Mouse (Mus musculus) embryonic fibroblast, embryonic 13.5 days (primary cell): ENCODE data around the gene Map4k3. TPM values are rescaled to one million over a fixed set of nuclear protein-coding genes. Genes with fewer than 3 reads are reported as not detected.
A peak's percentile ranks its signal among the peaks of the same experiment; 100 is the strongest.

ENCODE experiments used
- H3K27ac ChIP-seq: 2 replicates; pipeline ENCODE4 v1.5.1; 2012; ENCODE audit warnings: low read length, control low read depth, inconsistent platforms; ENCODE audit not compliant: insufficient read depth
- H3K4me1 ChIP-seq: 2 replicates; pipeline ENCODE4 v1.6.1; 2011; ENCODE audit warnings: low read length; ENCODE audit not compliant: control insufficient read depth, insufficient read depth
- H3K4me3 ChIP-seq: 2 replicates; pipeline ENCODE4 v1.5.1; 2011; ENCODE audit warnings: mild to moderate bottlenecking, control low read depth, low read length; ENCODE audit not compliant: insufficient read depth
- CTCF ChIP-seq: IDR thresholded peaks from 2 replicates; pipeline ENCODE4 v1.5.1; 2011; ENCODE audit warnings: mild to moderate bottlenecking, control low read depth, low read length, moderate library complexity, borderline replicate concordance; ENCODE audit not compliant: insufficient read depth
- POLR2A ChIP-seq: IDR thresholded peaks from 2 replicates; pipeline ENCODE4 v1.6.1; 2011; ENCODE audit warnings: low read depth, mild to moderate bottlenecking, control low read depth, low read length, moderate library complexity
- polyA plus RNA-seq: library from polyadenylated mRNA; stranded (reverse); fragments of >200 nt; gene quantifications from 2 replicates; pipeline ENCODE4 v1.2.4, GENCODE M21; 2011; ENCODE audit warnings: low read depth; ENCODE audit not compliant: missing spikeins, insufficient read length

Gene Map4k3
- polyA plus RNA-seq, 1 experiment, result 100 TPM

DNA sequence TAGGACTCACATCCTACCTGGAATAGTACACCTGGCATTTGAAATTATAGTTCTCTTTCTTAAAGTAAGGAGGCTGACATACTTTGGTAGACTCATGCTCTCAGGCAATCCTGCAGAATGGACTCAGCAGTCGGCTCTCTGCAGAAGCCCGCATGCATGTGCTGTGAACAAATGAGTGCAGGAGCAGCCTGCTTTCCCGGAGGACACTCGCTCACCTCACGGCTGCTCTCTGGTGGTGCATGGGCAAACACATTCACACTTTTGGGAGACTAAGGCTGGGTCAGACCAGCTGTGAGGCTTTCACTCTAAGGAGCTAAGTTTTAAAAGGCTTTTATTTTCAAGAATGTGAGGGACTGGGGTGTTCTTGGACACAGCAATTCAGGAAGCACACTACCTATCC lies 109.4 kb downstream of the Map4k3 start:
- TF ChIP-seq POLR2A (no peak), CTCF (no peak)
- Histone ChIP-seq H3K4me3 (no peak overlapping the region), H3K27ac (no peak overlapping the region)

DNA sequence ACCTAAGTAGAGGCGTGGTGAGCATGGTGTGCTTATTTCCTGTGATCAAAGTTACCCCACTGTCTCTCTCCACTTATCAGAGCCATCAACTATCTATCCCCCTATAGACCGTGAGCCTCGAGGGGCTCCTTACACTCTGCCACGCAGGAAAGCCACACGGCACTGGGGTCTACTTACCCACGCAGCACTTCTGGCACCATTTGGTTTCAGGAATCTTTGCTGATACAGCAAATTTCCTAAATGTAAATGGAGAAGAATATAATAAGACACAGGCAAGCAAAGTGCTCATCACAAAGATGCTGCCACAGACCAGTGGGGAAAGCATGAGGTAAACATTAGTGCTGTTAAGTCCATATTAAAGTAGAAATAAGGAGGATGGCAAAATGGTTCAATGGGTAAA lies 124.5 kb downstream of the Map4k3 start:
- no peak for TF ChIP-seq CTCF
- TF ChIP-seq POLR2A, result no peak
- H3K4me3 ChIP-seq, result no peak overlapping the region
- H3K4me1 ChIP-seq, result no peaks in the 10 kb centered on the region
- H3K27ac ChIP-seq, result no peak overlapping the region

More for the DNA sequence above, 109.4 kb downstream of the Map4k3 start:
- H3K4me1 ChIP-seq, result no peaks in the 10 kb centered on the region

DNA sequence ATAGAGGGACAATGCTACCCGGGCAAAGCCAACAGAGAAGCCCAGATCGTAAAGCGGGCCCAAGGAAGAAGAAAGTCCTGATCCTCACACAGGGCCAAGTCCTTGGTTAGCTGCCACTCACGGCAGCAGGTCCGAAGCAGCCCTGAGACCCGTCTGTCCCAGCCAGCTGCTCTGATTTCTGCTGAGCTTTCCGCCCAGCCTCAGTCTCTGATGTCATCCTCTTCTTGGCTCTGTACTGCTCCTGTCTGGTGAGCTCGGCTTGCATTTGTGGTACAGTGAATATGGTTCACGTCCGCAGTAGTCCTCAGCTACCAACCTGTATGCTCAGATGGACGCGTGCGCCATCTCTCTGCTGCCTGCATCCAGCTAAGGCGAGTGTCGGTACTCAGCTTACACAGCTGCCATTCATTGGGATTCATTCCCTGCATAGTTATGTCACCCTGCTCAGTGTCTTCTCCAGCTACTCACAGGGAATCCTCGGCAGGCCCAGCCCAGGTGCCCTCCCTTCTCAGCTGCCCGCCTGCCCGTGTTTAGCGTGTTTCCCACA lies 125.1 kb downstream of the Map4k3 start:
- TF ChIP-seq CTCF (no peak), POLR2A (no peak)
- Histone ChIP-seq H3K4me3 (no peak overlapping the region), H3K4me1 (no peaks in the 10 kb centered on the region), H3K27ac (no peak overlapping the region)

DNA sequence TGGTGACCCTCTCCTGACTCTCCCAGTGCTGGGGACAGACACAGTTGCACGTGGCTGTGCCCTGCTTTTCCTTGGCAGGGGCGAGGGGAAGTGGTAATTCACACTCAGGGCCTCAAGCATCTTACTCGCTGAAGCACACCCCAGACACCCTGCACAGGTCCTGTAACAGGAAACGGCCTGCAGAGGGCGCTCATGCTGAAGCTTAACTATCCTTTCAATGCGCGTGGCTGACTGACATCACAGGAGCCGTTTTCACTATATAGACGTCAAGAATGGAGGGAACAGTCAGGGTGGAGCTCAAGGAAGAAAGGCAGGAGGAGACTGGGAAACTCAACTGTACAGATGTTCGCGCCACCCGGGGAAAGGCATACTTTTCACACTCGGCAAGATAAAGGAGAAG lies 126.9 kb downstream of the Map4k3 start:
- H3K27ac ChIP-seq, result no peak overlapping the region
- no peaks in the 10 kb centered on the region for H3K4me1 ChIP-seq
- H3K4me3 ChIP-seq, result no peak overlapping the region
- TF ChIP-seq POLR2A (no peak), CTCF (peak; percentile 18; the same call in 1 of the 2 replicates)

DNA sequence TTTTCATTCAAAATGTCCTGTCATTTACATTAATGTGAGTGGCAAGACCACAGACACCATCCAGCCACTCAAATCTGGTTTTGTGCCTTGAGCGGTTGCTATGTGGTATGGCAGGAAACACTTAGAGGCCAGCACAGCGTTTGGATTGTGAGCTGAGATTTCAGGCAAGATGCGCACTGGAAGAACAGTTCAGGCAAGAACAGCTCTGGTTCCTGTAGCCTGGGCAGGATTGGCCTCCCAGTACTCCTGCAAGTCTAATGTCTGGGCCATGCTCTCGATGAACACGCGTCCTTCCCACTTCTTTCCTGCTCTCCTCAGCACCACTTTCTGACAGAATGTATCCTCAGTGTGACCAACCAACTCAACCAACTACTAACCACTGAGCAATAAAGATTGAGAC lies 145.2 kb downstream of the Map4k3 start:
- H3K4me1 ChIP-seq, result no peaks in the 10 kb centered on the region
- TF ChIP-seq POLR2A, result no peak
- TF ChIP-seq CTCF, result no peak
- no peak overlapping the region for H3K27ac ChIP-seq
- H3K4me3 ChIP-seq, result no peak overlapping the region

DNA sequence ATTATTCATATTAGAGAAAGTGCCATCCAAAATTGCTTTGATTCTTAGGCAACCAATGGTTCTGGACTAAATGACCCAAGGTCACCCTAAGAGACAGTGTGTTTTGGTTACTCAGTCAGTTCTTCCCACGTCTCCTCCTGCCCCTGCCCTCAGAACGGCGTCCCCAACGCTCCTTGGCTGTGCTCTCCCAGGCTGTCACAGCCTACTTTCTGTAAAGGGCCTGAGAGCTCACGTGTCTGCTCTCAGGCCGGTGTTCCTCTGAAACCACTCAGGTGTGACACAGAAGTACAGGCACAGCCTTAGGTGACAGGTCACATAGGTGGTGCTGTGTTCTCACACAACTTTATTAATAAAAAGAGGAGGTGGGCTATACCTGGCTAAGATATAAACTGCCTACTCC lies 148.4 kb downstream of the Map4k3 start:
- H3K4me3 ChIP-seq, result no peak overlapping the region
- H3K27ac ChIP-seq, result no peak overlapping the region
- TF ChIP-seq POLR2A (no peak), CTCF (no peak)
- H3K4me1 ChIP-seq, result no peaks in the 10 kb centered on the region

DNA sequence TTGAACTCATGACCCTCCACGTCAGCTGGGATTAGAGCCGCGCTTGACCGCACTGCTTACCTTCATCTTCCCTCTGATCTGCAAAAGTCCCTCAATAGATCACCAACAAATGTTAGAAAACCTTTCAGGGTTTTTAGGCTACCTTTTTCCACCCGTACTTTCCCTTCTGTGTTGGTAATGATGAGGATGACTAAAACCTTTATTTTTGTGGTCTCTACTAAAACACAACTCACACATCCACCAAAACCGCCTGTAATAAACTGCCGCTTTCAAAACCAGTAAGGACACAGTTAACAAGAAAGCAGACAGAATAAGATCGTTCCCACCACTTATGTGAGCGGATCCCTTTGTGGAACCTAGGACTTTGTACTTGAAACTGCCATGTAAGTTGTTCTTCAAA lies 149.2 kb downstream of the Map4k3 start:
- H3K27ac ChIP-seq, result no peak overlapping the region
- no peak for TF ChIP-seq POLR2A
- TF ChIP-seq CTCF, result no peak
- no peaks in the 10 kb centered on the region for H3K4me1 ChIP-seq
- H3K4me3 ChIP-seq, result no peak overlapping the region

DNA sequence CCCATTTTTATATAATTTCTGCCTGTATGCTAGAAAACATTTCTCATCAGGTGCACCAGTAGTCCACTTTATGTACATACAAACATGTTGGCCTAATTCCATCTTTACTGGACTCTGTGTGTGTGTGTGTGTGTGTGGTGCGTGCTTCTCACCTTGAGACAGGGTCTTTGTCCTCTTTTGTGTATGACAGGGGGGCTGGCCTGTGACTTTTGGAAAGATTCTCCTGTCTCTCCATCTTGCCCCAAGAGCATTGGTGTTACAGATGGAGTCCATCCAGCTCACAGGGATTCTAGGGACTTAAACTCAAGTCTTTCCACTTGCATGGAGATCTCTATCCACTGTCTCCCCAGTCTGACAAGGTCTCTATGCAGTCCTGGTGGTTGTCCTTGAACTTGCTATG lies 150.2 kb downstream of the Map4k3 start:
- Histone ChIP-seq H3K4me3 (no peak overlapping the region), H3K27ac (no peak overlapping the region), H3K4me1 (no peaks in the 10 kb centered on the region)
- TF ChIP-seq CTCF (no peak), POLR2A (no peak)

DNA sequence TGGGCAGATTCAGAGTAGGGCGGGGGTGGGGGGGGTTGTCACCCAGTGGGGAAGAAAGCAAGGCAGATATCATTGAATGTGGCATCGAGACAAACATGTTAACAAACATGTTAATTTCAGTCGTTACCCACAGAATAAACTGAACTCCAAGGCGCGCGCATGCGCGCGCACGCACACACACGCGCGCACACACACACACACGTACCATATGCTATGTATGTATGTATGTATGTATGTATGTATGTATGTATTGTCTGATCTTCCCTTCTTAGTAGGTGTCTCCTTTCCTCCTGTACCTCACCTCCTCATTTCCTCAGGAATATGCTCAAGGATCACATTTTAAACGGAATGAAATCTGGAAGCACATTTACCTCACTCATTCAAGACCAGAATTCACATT lies 150.6 kb downstream of the Map4k3 start, which contains the start of gene Cdkl4:
TSS of gene Cdkl4 (minus strand) at position 175 of the 400 bp plus-strand sequence.
- TF ChIP-seq POLR2A (no peak), CTCF (no peak)
- H3K4me3 ChIP-seq, result no peak within 1 kb of the TSS
- no peaks in the 10 kb centered on the region for H3K4me1 ChIP-seq
- no peak within 1 kb of the TSS for H3K27ac ChIP-seq

DNA sequence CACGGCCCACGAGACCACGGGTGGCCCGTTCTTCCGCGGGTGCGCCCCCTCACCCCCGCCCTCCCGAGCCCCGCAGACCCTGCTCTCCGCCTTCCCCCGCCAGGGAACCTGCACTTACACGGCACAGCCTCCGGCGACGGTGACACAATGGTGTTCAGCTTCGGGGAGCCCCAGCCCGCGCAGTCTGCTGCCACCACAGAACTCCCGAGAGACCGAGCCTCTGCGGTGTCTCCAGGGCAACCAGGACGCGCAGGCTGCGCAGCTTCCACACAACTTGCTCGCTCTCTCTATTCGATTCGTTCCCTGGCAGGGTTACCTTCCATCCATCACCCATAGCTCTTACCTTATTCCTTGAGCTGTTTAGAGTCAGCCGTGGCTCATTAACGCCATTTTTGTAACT lies 151.1 kb downstream of the Map4k3 start:
- TF ChIP-seq POLR2A (no peak), CTCF (no peak)
- Histone ChIP-seq H3K4me3 (no peak overlapping the region), H3K4me1 (no peaks in the 10 kb centered on the region), H3K27ac (no peak overlapping the region)

DNA sequence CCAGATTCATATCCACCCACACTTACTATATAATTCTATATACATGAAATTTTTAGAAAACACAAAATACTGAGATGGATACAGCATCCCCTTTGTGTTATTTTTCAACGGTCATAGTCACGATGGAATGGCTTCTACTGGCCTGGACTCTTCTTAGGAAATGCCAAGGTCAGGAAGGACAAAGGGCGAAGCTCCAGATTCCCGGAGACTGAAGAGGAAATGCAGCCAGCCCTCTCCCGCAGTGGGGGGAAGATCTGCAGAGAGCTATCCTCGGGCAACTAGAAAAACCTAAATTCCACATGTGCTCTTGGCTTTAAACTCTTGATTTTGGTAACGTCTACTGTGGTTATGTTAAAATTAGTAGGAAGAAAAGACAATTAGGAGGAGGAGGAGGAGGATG lies 153.3 kb downstream of the Map4k3 start:
- no peaks in the 10 kb centered on the region for H3K4me1 ChIP-seq
- no peak overlapping the region for H3K27ac ChIP-seq
- TF ChIP-seq POLR2A, result no peak
- TF ChIP-seq CTCF, result no peak
- no peak overlapping the region for H3K4me3 ChIP-seq
